Mouse (Mus musculus): ENCODE measurements at regions not wholly inside any gene's neighbourhood (a gene's known extent, or its start where the extent isn't known, plus 50 kb on each side); places are given as distances from the start of the nearest gene placed in this dataset.

- no peak overlapping the region for H3K27ac ChIP-seq (ENCODE audit: insufficient read depth, low read length)
These were observed 646.0 kb upstream of the 3110018I06Rik start for GRCm38 (mm10) chr12:106842396-106842795.

DNA sequence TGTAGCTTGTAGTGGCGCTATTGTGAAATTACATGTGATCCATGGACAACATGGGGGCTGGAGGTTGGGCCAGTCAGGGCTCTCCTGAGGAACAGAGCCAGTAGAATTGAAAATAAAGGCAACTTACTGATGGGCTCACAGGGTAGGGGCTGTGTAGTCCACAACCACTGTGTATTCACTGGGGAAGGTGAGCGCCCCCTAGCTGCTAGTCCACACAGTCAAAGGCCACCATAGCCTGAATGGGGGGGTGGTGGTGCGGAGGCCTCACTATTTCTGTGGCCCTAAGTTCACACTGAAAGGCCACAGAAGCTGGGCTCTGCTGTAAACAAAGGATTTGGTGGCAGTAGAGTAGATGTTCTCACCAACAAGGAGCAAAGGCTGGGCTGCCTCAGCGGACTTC is 636.8 kb upstream of the 3110018I06Rik start:
- Histone ChIP-seq H3K4me1 (ENCODE audit: control insufficient read depth, insufficient read depth, low read length) (no peaks in the 10 kb centered on the region; the same call in 1 of the 2 replicates), H3K27me3 (ENCODE audit: control insufficient read depth, insufficient read depth, low read length) (no peaks in the 10 kb centered on the region; the same call in 1 of the 2 replicates), H3K27ac (ENCODE audit: insufficient read depth, low read length) (no peak overlapping the region), H3K4me3 (replicated peaks; ENCODE audit: insufficient read depth, low read depth, low read length) (no peak overlapping the region)
- WGBS, result 79% methylated on average over 4 of the region's 4 CpGs
- no peak for DNase-seq
- no peak for TF ChIP-seq POLR2A (IDR thresholded peaks at IDR 0.05; ENCODE audit: borderline replicate concordance, insufficient read depth, low read length)
- no peak for TF ChIP-seq CTCF (IDR thresholded peaks at IDR 0.05; ENCODE audit: borderline replicate concordance, insufficient read depth, low read depth, low read length)

More at GRCm38 (mm10) chr12:106842396-106842795, 646.0 kb upstream of the 3110018I06Rik start:
- no peaks in the 10 kb centered on the region for H3K27me3 ChIP-seq (ENCODE audit: control insufficient read depth, insufficient read depth, low read length)
- H3K4me1 ChIP-seq (ENCODE audit: control insufficient read depth, insufficient read depth, low read length), result no peaks in the 10 kb centered on the region; the same call in 1 of the 2 replicates
- 62% methylated on average over 8 of the region's 8 CpGs for WGBS
- no peak overlapping the region for H3K4me3 ChIP-seq (replicated peaks; ENCODE audit: insufficient read depth, low read depth, low read length)
- TF ChIP-seq POLR2A (IDR thresholded peaks at IDR 0.05; ENCODE audit: borderline replicate concordance, insufficient read depth, low read length) (no peak), CTCF (IDR thresholded peaks at IDR 0.05; ENCODE audit: borderline replicate concordance, insufficient read depth, low read depth, low read length) (no peak)
- DNase-seq, result no peak

- WGBS, result 24% methylated on average over 8 of the region's 8 CpGs
- H3K27me3 ChIP-seq (ENCODE audit: control insufficient read depth, insufficient read depth, low read length), result no peaks in the 10 kb centered on the region; the same call in 1 of the 2 replicates
- H3K4me3 ChIP-seq (replicated peaks; ENCODE audit: insufficient read depth, low read depth, low read length), result no peak overlapping the region
- no peak for TF ChIP-seq CTCF (IDR thresholded peaks at IDR 0.05; ENCODE audit: borderline replicate concordance, insufficient read depth, low read depth, low read length)
- TF ChIP-seq POLR2A (IDR thresholded peaks at IDR 0.05; ENCODE audit: borderline replicate concordance, insufficient read depth, low read length), result no peak
- no peak for DNase-seq
- no peak overlapping the region for H3K27ac ChIP-seq (ENCODE audit: insufficient read depth, low read length)
- no peaks in the 10 kb centered on the region; the same call in 1 of the 2 replicates for H3K4me1 ChIP-seq (ENCODE audit: control insufficient read depth, insufficient read depth, low read length)
These were observed 635.7 kb upstream of the 3110018I06Rik start for GRCm38 (mm10) chr12:106852736-106853135.

- H3K27me3 ChIP-seq (ENCODE audit: control insufficient read depth, insufficient read depth, low read length), result no peaks in the 10 kb centered on the region
- H3K4me3 ChIP-seq (replicated peaks; ENCODE audit: insufficient read depth, low read depth, low read length), result no peak overlapping the region
- 58% methylated on average over 11 of the region's 11 CpGs for WGBS
- no peak for DNase-seq
- no peaks in the 10 kb centered on the region; the same call in 1 of the 2 replicates for H3K4me1 ChIP-seq (ENCODE audit: control insufficient read depth, insufficient read depth, low read length)
- no peak overlapping the region for H3K27ac ChIP-seq (ENCODE audit: insufficient read depth, low read length)
- TF ChIP-seq POLR2A (IDR thresholded peaks at IDR 0.05; ENCODE audit: borderline replicate concordance, insufficient read depth, low read length) (no peak), CTCF (IDR thresholded peaks at IDR 0.05; ENCODE audit: borderline replicate concordance, insufficient read depth, low read depth, low read length) (no peak)
These were observed 634.7 kb upstream of the 3110018I06Rik start for GRCm38 (mm10) chr12:106853711-106854240.

GRCm38 (mm10) chr12:106855520-106855919 is 632.9 kb upstream of the 3110018I06Rik start:
- Histone ChIP-seq H3K4me1 (ENCODE audit: control insufficient read depth, insufficient read depth, low read length) (no peaks in the 10 kb centered on the region; the same call in 1 of the 2 replicates), H3K4me3 (replicated peaks; ENCODE audit: insufficient read depth, low read depth, low read length) (no peak overlapping the region), H3K27me3 (ENCODE audit: control insufficient read depth, insufficient read depth, low read length) (no peaks in the 10 kb centered on the region), H3K27ac (ENCODE audit: insufficient read depth, low read length) (no peak overlapping the region)
- DNase-seq, result no peak
- 69% methylated on average over 2 of the region's 2 CpGs for WGBS
- TF ChIP-seq CTCF (IDR thresholded peaks at IDR 0.05; ENCODE audit: borderline replicate concordance, insufficient read depth, low read depth, low read length) (no peak), POLR2A (IDR thresholded peaks at IDR 0.05; ENCODE audit: borderline replicate concordance, insufficient read depth, low read length) (no peak)

- TF ChIP-seq POLR2A (IDR thresholded peaks at IDR 0.05; ENCODE audit: borderline replicate concordance, insufficient read depth, low read length) (no peak), CTCF (IDR thresholded peaks at IDR 0.05; ENCODE audit: borderline replicate concordance, insufficient read depth, low read depth, low read length) (no peak)
- Histone ChIP-seq H3K4me1 (ENCODE audit: control insufficient read depth, insufficient read depth, low read length) (no peaks in the 10 kb centered on the region), H3K27me3 (ENCODE audit: control insufficient read depth, insufficient read depth, low read length) (no peaks in the 10 kb centered on the region), H3K4me3 (replicated peaks; ENCODE audit: insufficient read depth, low read depth, low read length) (no peak overlapping the region), H3K27ac (ENCODE audit: insufficient read depth, low read length) (no peak overlapping the region)
- DNase-seq, result no peak
- 92% methylated on average over 5 of the region's 5 CpGs for WGBS
These were observed 626.8 kb upstream of the 3110018I06Rik start for GRCm38 (mm10) chr12:106861638-106862037.

GRCm38 (mm10) chr12:106864076-106864475 is 624.4 kb upstream of the 3110018I06Rik start:
- WGBS, result 87% methylated on average over 8 of the region's 8 CpGs
- no peak overlapping the region for H3K4me3 ChIP-seq (replicated peaks; ENCODE audit: insufficient read depth, low read depth, low read length)
- no peak for DNase-seq
- H3K27ac ChIP-seq (ENCODE audit: insufficient read depth, low read length), result no peak overlapping the region
- H3K27me3 ChIP-seq (ENCODE audit: control insufficient read depth, insufficient read depth, low read length), result no peaks in the 10 kb centered on the region
- H3K4me1 ChIP-seq (ENCODE audit: control insufficient read depth, insufficient read depth, low read length), result peaks cover 2% of the 10 kb centered on the region; the same call in 1 of the 2 replicates
- TF ChIP-seq CTCF (IDR thresholded peaks at IDR 0.05; ENCODE audit: borderline replicate concordance, insufficient read depth, low read depth, low read length) (no peak), POLR2A (IDR thresholded peaks at IDR 0.05; ENCODE audit: borderline replicate concordance, insufficient read depth, low read length) (no peak)

- H3K4me3 ChIP-seq (replicated peaks; ENCODE audit: insufficient read depth, low read depth, low read length), result no peak overlapping the region
- H3K27ac ChIP-seq (ENCODE audit: insufficient read depth, low read length), result no peak overlapping the region
- no peaks in the 10 kb centered on the region for H3K27me3 ChIP-seq (ENCODE audit: control insufficient read depth, insufficient read depth, low read length)
- H3K4me1 ChIP-seq (ENCODE audit: control insufficient read depth, insufficient read depth, low read length), result peaks cover 2% of the 10 kb centered on the region; the same call in 1 of the 2 replicates
- no peak for DNase-seq
- TF ChIP-seq CTCF (IDR thresholded peaks at IDR 0.05; ENCODE audit: borderline replicate concordance, insufficient read depth, low read depth, low read length), result no peak
- TF ChIP-seq POLR2A (IDR thresholded peaks at IDR 0.05; ENCODE audit: borderline replicate concordance, insufficient read depth, low read length), result no peak
- WGBS, result 56% methylated on average over 6 of the region's 6 CpGs
These were observed 620.4 kb upstream of the 3110018I06Rik start for GRCm38 (mm10) chr12:106868036-106868435.

Measured in cerebellum, adult 2 months (tissue).